Mouse (Mus musculus) stomach, embryonic 14.5 days (tissue): ENCODE results near the gene Mrpl41. TPM values are rescaled to one million over a fixed set of nuclear protein-coding genes. Genes with fewer than 3 reads are reported as not detected.
"Not testable (repeated sequence)": the region's sequence is repeated elsewhere in the genome, so short reads cannot be mapped to it uniquely, and the experiment has no call there.

Experiments used
- ATAC-seq: fragments of 200-750 bp; cut with Nextera tagmentation; 2 replicates; pipeline ENCODE4 v1.8.0; 2017; ENCODE audit warnings: low read depth, moderate TSS enrichment; ENCODE audit not compliant: insufficient number of reproducible peaks, insufficient read depth, low FRiP score
- H3K27ac ChIP-seq: fragments of 300-500 bp; sonication (generic); 2 replicates; pipeline ENCODE4 v1.5.1; 2014; ENCODE audit warnings: mild to moderate bottlenecking, low read length, moderate library complexity, mixed read lengths
- H3K27me3 ChIP-seq: fragments of 300-500 bp; sonication (generic); 2 replicates; pipeline ENCODE4 v1.6.1; 2014; ENCODE audit warnings: low read length, control low read depth, mixed read lengths; ENCODE audit not compliant: control insufficient read depth, insufficient read depth
- H3K36me3 ChIP-seq: fragments of 300-500 bp; sonication (generic); 2 replicates; pipeline ENCODE4 v1.6.1; 2014; ENCODE audit warnings: mild to moderate bottlenecking, control low read depth, low read length, moderate library complexity, mixed read lengths; ENCODE audit not compliant: control insufficient read depth, insufficient read depth
- H3K4me1 ChIP-seq: fragments of 300-500 bp; sonication (generic); 2 replicates; pipeline ENCODE4 v1.6.1; 2014; ENCODE audit warnings: low read length, control low read depth, mixed read lengths; ENCODE audit not compliant: control insufficient read depth, insufficient read depth
- H3K4me2 ChIP-seq: fragments of 300-500 bp; sonication (generic); replicated peaks from 2 replicates; pipeline ENCODE4 v1.6.1; 2014; ENCODE audit warnings: low read depth, low read length, control low read depth
- H3K4me3 ChIP-seq: fragments of 300-500 bp; sonication (generic); 2 replicates; pipeline ENCODE4 v1.5.1; 2014; ENCODE audit warnings: low read depth, low read length, control low read depth
- H3K9ac ChIP-seq: fragments of 300-500 bp; sonication (generic); replicated peaks from 2 replicates; pipeline ENCODE4 v1.6.1; 2014; ENCODE audit warnings: low read depth, mild to moderate bottlenecking, control low read depth, low read length, moderate library complexity, mixed read lengths
- H3K9me3 ChIP-seq: fragments of 300-500 bp; sonication (generic); 2 replicates; pipeline ENCODE4 v1.6.1; 2016; ENCODE audit warnings: low read depth, low read length, control low read depth; ENCODE audit not compliant: control insufficient read depth
- WGBS: fragments of 180-500 bp; shearing (Covaris S2); extraction: QIAGEN DNeasy Blood & Tissue Kit; methylation state at CpG from one replicate; pipeline ENCODE4 v1.1.7; 2014; 5-methylcytosine and 5-hydroxymethylcytosine counted together
- polyA plus RNA-seq: library from polyadenylated mRNA; unstranded; fragments of >200 nt; fragmentation: Nextera tagmentation; extraction: Ambion mirVana; gene quantifications from 2 replicates; pipeline ENCODE4 v1.2.1, GENCODE M21; 2014

Gene Mrpl41
- polyA plus RNA-seq, 1 experiment from 2014 or later: 129 TPM

DNA sequence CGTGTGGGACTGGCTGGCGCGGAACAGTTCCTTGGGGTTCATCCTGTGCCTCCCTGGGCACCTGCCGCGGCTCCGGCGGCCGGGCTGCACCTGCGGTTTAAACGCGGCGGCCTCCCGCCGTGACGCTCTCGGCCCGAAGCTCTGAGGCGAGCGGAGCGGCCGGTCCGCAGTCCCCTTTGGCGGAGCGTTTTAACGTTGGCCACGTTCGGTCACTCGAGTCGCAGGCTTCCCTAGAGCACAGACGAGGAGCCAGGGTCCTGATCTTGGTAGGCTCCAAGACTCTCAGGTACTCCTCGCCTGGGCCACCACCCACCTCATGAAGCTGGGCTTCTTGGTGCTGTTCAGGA is 24.7 kb downstream of the Mrpl41 start:
- H3K9me3 ChIP-seq: no peaks in the 10 kb centered on the region
- ATAC-seq: no peak; the same call in none of the 2 replicates
- H3K27me3 ChIP-seq: no peaks in the 10 kb centered on the region
- H3K4me3 ChIP-seq: peak overlapping the region; percentile 90
- 0 out of 2 replicates have a peak overlapping the region, but pooled peaks have one; percentile 55 for H3K27ac ChIP-seq
- peak overlapping the region; percentile 87 for H3K9ac ChIP-seq
- 1% methylated on average over 26 of the region's 31 CpGs for WGBS
- H3K36me3 ChIP-seq: peaks cover 26% of the 10 kb centered on the region
- H3K4me1 ChIP-seq: peaks cover 5% of the 10 kb centered on the region; the same call in 1 of the 2 replicates
- peak overlapping the region; percentile 94 for H3K4me2 ChIP-seq

- peaks cover 5% of the 10 kb centered on the region; the same call in 1 of the 2 replicates for H3K4me1 ChIP-seq
- peak; percentile 98 for ATAC-seq
- under 1% methylated on average over 98 of the region's 108 CpGs for WGBS
- no peaks in the 10 kb centered on the region for H3K27me3 ChIP-seq
- peaks cover 21% of the 10 kb centered on the region for H3K36me3 ChIP-seq
- H3K9me3 ChIP-seq: no peaks in the 10 kb centered on the region
- peak within 1 kb of the TSS; percentile 87 for H3K9ac ChIP-seq
- H3K4me3 ChIP-seq: peak within 1 kb of the TSS; percentile 90
- H3K27ac ChIP-seq: 0 out of 2 replicates have a peak within 1 kb of the TSS, but pooled peaks have one; percentile 55
- H3K4me2 ChIP-seq: peak within 1 kb of the TSS; percentile 94
Measured at GRCm38 (mm10) chr2:24949421-24950188, 25.3 kb downstream of the Mrpl41 start, which contains the start of gene Zmynd19. TSS of gene Zmynd19 (plus strand) at chr2:24949792.

GRCm38 (mm10) chr2:24944304-24944703 is 30.6 kb downstream of the Mrpl41 start:
- H3K27me3 ChIP-seq, H3K27ac ChIP-seq, H3K36me3 ChIP-seq, H3K4me2 ChIP-seq, ATAC-seq, H3K4me1 ChIP-seq, H3K9me3 ChIP-seq, H3K4me3 ChIP-seq, H3K9ac ChIP-seq: not testable (repeated sequence)
- 49% methylated on average over 2 of the region's 2 CpGs for WGBS

GRCm38 (mm10) chr2:24942092-24942491 is 32.8 kb downstream of the Mrpl41 start:
- H3K4me1 ChIP-seq: no peaks in the 10 kb centered on the region
- ATAC-seq: no peak
- H3K4me3 ChIP-seq: no peak overlapping the region
- no peaks in the 10 kb centered on the region for H3K9me3 ChIP-seq
- no peaks in the 10 kb centered on the region for H3K36me3 ChIP-seq
- WGBS: 71% methylated on average over 4 of the region's 4 CpGs
- H3K27me3 ChIP-seq: no peaks in the 10 kb centered on the region
- H3K9ac ChIP-seq: no peak overlapping the region
- H3K4me2 ChIP-seq: no peak overlapping the region
- H3K27ac ChIP-seq: no peak overlapping the region

GRCm38 (mm10) chr2:24935057-24935796 is 39.7 kb downstream of the Mrpl41 start, which contains the start of gene Arrdc1:
TSS of gene Arrdc1 (minus strand) at chr2:24935252.
- peak; percentile 92 for ATAC-seq

DNA sequence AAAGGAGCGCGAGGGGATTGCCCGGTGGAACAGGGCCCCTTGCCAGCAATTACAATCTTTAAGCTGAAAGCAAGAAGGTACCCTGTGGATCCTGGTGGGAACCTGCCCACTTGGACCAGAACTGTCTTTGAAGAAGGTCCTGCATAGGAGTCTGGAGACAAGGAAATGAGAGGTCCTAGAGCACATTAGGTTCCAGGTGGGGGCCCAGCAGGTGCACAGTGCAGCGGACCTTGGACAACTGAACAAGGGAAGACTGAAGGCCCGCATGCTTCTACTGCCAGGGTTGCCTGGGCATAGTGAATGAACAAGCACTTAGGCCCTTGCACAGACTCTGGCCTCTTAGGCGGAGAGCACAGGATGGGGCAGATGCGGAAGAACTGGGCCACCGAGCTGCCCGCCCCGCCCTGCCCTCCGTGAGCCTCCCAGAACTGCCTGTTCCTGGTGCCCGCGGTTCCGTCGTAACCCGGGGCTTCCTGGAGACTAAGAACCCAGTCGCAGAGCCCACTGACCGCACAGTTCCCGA is 40.4 kb downstream of the Mrpl41 start:
- no peaks in the 10 kb centered on the region for H3K9me3 ChIP-seq
- no peaks in the 10 kb centered on the region for H3K27me3 ChIP-seq
- peaks cover 8% of the 10 kb centered on the region; the same call in 1 of the 2 replicates for H3K4me1 ChIP-seq
- peak; percentile 60 for ATAC-seq
- 4% methylated on average over 19 of the region's 19 CpGs for WGBS
- peak overlapping the region; percentile 91 for H3K4me2 ChIP-seq
- H3K9ac ChIP-seq: peak overlapping the region; percentile 56; the same call in 1 of the 2 replicates
- peak overlapping the region; percentile 82 for H3K27ac ChIP-seq
- H3K4me3 ChIP-seq: peak overlapping the region; percentile 65
- H3K36me3 ChIP-seq: no peaks in the 10 kb centered on the region

More at GRCm38 (mm10) chr2:24935057-24935796, 39.7 kb downstream of the Mrpl41 start, which contains the start of gene Arrdc1:
- peak within 1 kb of the TSS; percentile 91 for H3K4me2 ChIP-seq
- no peaks in the 10 kb centered on the region for H3K27me3 ChIP-seq
- H3K36me3 ChIP-seq: no peaks in the 10 kb centered on the region
- WGBS: under 1% methylated on average over 49 of the region's 49 CpGs
- H3K4me3 ChIP-seq: peak within 1 kb of the TSS; percentile 65
- H3K9me3 ChIP-seq: no peaks in the 10 kb centered on the region
- peaks cover 8% of the 10 kb centered on the region; the same call in 1 of the 2 replicates for H3K4me1 ChIP-seq
- H3K27ac ChIP-seq: peak within 1 kb of the TSS; percentile 82
- peak within 1 kb of the TSS; percentile 56; the same call in 1 of the 2 replicates for H3K9ac ChIP-seq

GRCm38 (mm10) chr2:24929593-24929992 is 45.3 kb downstream of the Mrpl41 start:
- 89% methylated on average over 5 of the region's 5 CpGs for whole genome bisulfite sequencing
- no peak overlapping the region for H3K4me2 ChIP-seq
- peak overlapping the region; percentile 10; the same call in 1 of the 2 replicates for H3K27ac ChIP-seq
- H3K4me3 ChIP-seq: no peak overlapping the region
- H3K9ac ChIP-seq: no peak overlapping the region
- ATAC-seq: no peak
- no peaks in the 10 kb centered on the region for H3K9me3 ChIP-seq
- no peaks in the 10 kb centered on the region for H3K27me3 ChIP-seq
- peaks cover 7% of the 10 kb centered on the region for H3K4me1 ChIP-seq
- no peaks in the 10 kb centered on the region; the same call in none of the 2 replicates for H3K36me3 ChIP-seq

- Histone ChIP-seq H3K27ac (peak overlapping the region; percentile 10; the same call in 1 of the 2 replicates), H3K27me3 (no peaks in the 10 kb centered on the region), H3K9ac (no peak overlapping the region), H3K9me3 (no peaks in the 10 kb centered on the region), H3K36me3 (no peaks in the 10 kb centered on the region; the same call in none of the 2 replicates), H3K4me3 (no peak overlapping the region), H3K4me2 (no peak overlapping the region), H3K4me1 (peaks cover 2% of the 10 kb centered on the region; the same call in 1 of the 2 replicates)
- WGBS: 44% methylated on average over 2 of the region's 2 CpGs
- peak; percentile 42 for ATAC-seq
Measured at GRCm38 (mm10) chr2:24929119-24929518, 45.8 kb downstream of the Mrpl41 start.
